Mouse (Mus musculus) lung, postnatal 25 days (tissue): ENCODE measurements around the gene Pif1.

Experiments used
- DNase-seq: peaks from one replicate; pipeline ENCODE4 v3.0.0; 2022; ENCODE audit warnings: low spot score

The Pif1 gene

DNA sequence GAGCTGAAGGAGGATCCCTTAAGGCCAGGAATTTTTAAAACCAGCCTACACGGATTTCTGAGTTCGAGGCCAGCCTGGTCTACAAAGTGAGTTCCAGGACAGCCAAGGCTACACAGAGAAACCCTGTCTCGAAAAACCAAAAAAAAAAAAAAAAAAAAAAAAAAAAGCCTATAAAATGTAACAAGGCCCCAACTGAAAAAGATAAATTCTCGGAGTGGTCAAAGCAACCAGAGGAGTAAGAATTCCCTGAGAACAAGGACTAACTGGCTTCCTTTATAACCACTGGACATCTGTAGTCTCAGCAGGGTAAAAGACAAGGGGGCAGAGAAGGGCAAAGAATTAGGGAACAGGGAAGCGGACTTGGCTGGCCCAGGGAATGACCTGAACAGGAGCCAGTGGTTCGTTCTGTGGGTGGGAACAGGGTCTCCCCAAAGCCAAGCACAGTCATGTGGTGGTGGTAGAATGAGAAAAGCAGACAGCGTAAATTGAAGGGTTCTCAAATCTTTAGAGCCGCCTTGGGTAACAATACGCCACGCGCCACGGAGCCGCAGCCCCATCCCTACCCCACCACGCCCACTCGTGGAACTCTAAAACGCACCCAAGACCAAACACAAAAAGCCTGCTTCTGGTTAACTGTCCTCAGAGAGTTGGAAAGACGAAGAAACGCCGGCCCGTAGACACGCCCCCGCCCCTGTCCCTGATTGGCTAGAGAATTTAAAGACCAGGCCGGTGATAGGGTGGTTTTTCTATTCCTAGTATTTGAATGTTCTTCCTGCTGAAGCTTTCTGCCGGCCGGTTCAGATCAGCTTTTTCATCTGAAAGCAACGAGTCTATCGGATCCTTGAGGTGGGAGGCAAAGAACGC is at the start of gene Pif1:
Pif1 (plus strand) TSS at position 755 of the 864 bp plus-strand sequence.
- peak; percentile 88 for DNase-seq

DNA sequence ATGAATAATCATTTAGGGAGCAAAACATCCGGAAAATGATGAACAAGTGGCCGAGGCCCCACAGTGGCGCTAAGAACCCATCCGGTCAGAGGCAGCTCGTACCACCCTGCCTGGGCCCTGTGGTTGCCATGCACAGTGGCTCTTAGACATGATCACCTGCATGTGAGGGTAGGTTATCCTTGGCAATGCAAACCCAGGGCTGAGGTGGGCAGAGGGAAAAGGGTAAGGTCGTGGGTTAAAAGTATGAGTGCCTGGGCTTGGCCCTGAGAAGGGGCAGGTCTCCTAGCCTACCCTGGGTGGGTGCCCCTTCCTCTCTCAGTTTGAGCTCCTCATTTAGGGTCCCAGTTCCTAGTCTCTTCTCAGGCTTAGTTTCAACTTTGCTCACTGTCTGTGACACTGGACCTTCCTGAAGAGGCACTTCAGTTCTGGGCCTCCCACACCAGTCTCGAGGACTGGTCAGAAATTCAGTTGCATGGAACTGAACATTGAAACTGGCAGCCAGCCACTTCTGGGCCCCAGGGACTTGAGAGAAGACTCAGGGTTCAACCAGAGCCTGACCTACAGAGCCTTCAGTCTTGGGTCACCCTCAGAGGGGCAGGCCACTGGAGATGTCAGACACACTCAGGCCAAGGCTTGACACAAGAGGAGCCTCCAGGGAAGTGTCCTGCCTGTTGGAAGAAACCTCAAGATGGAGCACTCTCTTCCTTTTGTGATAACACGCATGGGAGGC is 48.9 kb upstream of the Pif1 start:
- no peak for DNase-seq

- DNase-seq: no peak
Measured at GRCm38 (mm10) chr9:65539697-65540096, 47.3 kb upstream of the Pif1 start.

GRCm38 (mm10) chr9:65541126-65542068 is 45.6 kb upstream of the Pif1 start:
- DNase-seq: peak; percentile 63

DNA sequence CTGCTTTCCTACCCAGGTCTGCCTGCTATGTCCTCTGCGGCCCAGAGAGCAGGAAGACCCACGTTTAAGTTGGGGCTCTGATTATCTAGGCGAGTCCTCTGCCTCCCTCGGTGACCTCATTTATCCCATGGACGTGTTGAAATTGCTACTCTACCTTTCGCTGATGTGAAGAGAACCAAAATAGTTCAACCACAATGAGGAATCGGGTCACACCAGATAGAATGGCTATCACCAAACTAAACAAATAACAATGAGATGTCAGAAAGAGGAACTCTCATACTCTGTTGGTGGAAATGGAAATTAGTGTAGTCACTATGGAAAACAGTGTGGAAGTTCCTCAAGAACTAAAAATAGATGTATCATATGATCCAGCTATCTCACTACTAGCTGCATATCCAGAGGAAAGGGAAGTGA is 44.8 kb upstream of the Pif1 start:
- DNase-seq: peak; percentile 45

- DNase-seq: peak; percentile 60
Measured at GRCm38 (mm10) chr9:65545635-65546412, 41.1 kb upstream of the Pif1 start.

DNA sequence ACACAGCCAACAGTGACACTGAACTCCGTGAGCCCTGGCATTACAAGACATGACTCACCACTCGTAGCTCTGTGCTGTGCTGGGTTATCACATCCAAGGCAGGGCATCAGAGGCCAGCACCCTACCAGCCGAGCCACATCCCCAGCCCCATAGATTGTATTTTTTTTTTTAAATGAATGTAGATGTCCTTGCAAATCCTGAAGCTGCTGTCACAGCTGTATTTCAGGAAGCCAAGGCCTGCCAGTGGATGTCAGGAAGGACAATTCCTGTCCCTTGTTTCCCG is 40.6 kb upstream of the Pif1 start:
- DNase-seq: no peak

DNA sequence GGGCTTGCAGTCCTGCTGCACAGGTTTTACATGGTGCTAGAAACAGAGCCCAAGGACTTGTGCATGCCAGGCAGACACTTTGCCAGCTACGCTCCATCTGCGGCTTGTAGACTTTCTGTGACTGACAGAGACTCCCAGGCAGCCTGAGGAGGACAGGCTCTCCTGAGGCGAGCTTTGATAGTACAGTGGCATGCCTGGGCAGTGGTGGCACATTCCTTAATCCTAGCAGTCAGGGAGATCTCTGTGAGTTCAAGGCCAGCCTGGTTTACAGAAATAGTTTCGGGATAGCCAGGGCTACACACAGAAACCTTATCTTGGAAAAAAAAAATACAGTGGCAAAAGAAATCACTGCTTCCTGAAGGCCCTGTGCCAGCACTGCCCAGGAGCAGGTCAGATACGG is 39.8 kb upstream of the Pif1 start:
- DNase-seq: no peak

DNA sequence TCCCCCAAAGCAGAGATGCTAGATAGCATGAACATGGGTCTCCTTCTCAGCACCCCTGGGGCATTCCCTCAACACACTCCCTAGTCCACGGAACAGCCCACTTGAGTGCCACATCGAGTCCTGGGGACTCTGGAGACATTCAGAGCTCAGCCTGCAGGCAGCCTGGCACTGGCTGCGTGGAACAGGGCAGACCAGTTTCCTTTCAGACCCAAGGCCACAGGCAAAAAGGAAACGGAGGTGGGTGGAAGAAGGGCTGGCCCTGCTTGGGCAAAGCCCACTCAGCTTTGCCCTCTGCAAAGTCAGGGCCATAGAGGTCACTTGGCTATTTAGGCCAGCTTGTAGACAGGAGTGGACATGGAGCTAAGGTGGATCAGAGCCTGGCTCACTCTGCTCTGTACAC is 39.1 kb upstream of the Pif1 start:
- DNase-seq: no peak

DNA sequence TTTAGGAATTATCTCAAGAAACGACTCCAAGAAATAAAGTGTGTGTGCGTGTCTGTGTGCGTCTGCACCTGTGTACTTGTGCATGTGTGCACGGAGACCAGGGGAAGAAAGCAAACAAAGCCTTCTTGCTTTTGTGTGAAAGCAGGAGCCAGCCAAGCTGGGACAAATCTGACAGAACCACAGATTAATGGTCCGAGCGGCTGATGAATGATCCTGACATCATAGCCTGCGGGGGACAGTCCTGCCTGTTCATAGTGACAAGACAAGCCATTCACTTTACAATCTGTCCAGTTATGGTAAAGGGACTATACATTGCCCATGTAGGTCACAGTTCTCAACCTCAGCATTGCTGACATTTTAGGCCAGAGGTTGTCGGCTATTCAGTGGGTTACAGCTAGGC is 38.6 kb upstream of the Pif1 start:
- no peak for DNase-seq

DNA sequence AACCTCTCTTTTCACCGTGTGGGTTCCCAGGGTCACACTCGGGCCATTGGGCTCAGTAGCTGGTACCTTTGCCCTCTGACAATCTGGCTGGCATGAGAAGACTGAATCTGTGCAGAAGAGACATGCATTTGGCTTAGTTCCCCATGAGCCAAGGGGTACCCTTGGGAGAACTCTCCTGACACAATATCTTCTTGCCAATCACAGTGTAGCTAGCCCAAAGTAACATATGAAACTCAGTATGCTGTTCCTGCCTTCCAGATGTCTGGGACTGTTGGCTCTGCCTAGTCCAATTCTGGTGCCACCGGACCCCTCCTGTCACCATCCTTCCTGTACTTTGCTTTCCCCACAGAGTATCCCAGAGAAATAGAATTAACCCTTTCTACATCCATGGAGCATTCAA is 37.8 kb upstream of the Pif1 start:
- DNase-seq: no peak

DNA sequence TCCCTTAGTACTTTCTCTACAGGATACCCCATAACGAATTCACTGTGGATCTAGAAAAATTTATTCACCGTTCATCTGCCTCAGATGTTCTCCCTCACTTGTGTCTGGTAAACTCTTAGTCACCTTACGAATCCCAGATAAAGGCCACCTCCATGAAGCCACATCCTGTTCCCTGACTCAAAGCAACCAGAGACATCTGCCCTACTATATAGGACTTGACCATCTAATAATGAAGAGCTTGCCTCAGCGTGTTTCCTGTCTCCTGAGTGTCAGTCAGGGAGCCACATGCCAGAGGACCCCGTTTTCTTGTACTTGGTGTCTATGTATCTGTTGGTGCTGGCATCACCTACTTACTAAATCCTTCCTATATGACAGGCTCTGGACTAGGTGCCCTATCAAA is 37.3 kb upstream of the Pif1 start:
- no peak for DNase-seq

DNA sequence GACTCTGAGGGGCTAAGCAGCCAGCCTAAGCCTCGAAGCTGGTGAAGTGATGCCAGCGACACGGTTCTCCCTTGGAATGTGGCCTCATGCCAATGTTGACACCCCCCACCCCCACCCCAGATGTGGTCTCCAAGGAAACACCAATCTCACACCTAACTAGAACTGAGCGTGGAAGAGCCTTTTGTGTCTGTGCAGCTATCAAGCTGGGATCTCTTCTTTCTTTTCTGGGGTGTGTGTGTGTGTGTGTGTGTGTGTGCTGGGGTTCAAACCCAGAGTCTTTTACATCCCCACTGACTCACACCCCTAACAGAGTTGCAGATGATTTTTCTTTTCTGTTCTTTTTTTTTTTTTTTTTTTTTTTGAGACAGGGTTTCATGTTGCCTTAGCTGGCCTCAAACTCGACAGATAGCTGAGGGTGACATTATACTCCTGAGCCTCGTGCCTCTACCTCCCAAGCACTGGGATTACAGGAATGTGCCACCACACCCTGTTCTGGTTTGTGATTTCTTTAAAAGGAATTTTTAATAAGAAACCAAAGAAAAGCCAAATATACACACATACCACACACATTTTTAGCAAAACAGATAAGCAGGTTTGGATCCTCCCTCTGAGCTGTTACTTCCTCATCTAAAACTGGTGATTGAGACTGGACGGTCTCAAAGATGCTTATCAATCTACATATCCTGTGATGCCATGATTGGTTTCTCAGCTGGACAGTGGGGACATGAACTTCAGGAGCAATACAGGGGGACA is 36.7 kb upstream of the Pif1 start:
- no peak for DNase-seq

DNA sequence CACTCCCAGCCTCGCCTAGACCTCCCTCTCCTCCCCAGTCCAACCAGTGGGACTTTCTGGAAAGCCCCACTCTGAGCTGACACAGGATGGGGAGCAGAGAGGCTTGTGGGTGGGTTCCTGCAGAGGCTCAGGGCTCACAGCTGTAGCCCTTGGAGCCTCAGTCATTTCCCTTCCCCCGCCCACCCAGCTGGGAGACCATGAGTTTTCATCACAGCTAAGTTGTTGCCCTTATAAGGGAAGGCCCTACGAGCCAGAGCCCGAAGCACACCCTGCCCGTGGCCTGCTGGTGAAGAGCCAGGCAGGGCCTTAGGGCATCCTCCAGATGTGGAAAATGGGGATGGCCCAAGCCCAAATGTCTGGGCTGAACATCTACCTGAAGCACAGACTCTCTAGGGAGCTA is 35.9 kb upstream of the Pif1 start:
- peak; percentile 76 for DNase-seq

- peak; percentile 27 for DNase-seq
Measured at GRCm38 (mm10) chr9:65552141-65552540, 34.8 kb upstream of the Pif1 start.

- DNase-seq: no peak
Measured at GRCm38 (mm10) chr9:65552711-65553110, 34.2 kb upstream of the Pif1 start.

DNA sequence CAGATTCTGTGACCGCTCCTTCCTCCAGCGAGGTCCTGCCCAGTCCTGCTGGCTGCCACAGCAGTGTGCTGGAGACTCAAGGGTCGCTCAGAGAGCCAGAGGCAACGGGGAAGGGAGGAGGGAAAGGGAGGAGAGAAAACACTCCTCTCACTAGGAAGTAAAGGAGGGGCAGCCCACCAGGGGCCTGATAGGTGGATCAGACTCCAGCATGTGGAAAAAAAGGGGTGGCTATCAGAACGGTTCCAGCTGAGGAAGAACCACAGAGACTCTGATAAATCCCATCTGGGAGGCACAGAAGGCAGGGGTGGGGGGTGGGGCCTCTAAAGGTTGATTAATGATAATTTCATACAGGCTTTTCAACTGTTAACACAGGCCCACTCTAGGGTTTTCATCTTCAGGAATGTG is 32.0 kb upstream of the Pif1 start:
- DNase-seq: peak; percentile 52

- DNase-seq: no peak
Measured at GRCm38 (mm10) chr9:65555621-65556020, 31.3 kb upstream of the Pif1 start.

DNA sequence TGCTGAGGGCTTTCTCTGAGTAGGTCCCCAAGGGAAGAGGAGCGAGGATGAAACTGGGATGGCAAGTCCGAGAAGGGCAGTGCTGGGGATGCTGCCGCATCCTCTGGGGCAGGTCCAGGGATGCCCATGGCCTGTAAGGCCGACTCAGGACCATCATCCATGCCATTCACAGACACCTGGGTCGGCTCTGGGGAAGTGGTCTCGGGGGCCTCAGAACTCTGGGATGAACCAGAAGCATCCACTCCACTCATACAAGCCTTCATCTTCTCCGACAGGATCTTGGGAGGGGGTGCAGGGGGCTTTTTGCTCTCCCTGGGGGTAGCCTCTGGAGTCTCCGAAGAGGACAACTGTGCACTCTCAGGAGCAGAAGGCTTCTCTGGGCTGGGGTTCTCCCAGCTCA is 30.6 kb upstream of the Pif1 start:
- DNase-seq: no peak

GRCm38 (mm10) chr9:65556979-65557378 is 30.0 kb upstream of the Pif1 start:
- DNase-seq: no peak

DNA sequence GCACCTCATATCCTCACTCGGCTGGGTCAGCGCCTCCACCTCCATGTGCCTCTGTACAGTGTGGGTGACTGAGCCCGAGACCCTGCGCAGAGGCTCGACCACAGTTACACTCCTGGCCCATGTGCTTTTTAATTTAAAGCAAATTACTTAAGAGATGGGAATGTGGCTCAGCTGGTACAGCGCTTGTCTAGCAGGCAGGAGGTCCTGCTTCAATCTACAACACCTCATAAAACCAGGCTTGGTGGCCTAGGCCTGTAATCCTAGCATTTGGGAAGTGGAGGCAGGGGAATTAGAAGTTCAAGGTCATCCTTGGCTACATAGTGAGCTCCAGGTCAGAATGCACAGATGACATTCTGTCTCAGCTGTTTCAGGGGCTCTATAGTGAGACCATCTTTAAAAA is 28.2 kb upstream of the Pif1 start:
- no peak for DNase-seq
